Mouse (Mus musculus) ES-Bruce4 (cell line): ENCODE measurements around the gene Plxna1. TPM values are rescaled to one million over a fixed set of nuclear protein-coding genes. Genes with fewer than 3 reads are reported as not detected.

Source experiments
- H3K27ac ChIP-seq: 2 replicates; pipeline ENCODE4 v1.5.1; 2012; ENCODE audit warnings: low read length, inconsistent platforms; ENCODE audit not compliant: insufficient read depth
- H3K27me3 ChIP-seq: 2 replicates; pipeline ENCODE4 v1.6.1; 2012; ENCODE audit warnings: mild to moderate bottlenecking, low read length, inconsistent platforms; ENCODE audit not compliant: control insufficient read depth, poor library complexity, insufficient read depth, severe bottlenecking
- H3K36me3 ChIP-seq: 2 replicates; pipeline ENCODE4 v1.6.1; 2012; ENCODE audit warnings: inconsistent platforms, mild to moderate bottlenecking, low read length, moderate library complexity; ENCODE audit not compliant: control insufficient read depth, poor library complexity, insufficient read depth, severe bottlenecking
- H3K4me1 ChIP-seq: one replicate; pipeline ENCODE4 v1.8.1; 2011; ENCODE audit warnings: low read length; ENCODE audit not compliant: control insufficient read depth, insufficient read depth
- H3K4me3 ChIP-seq: 2 replicates; pipeline ENCODE4 v1.5.1; 2011; ENCODE audit warnings: low read depth, mild to moderate bottlenecking, low read length
- H3K9ac ChIP-seq: 2 replicates; pipeline ENCODE4 v1.6.1; 2012; ENCODE audit warnings: low read depth, mild to moderate bottlenecking, inconsistent platforms; ENCODE audit not compliant: poor library complexity, severe bottlenecking
- H3K9me3 ChIP-seq: replicated peaks from 2 replicates; pipeline ENCODE4 v1.6.1; 2012; ENCODE audit warnings: mild to moderate bottlenecking, low read length, inconsistent platforms; ENCODE audit not compliant: control insufficient read depth, poor library complexity, insufficient read depth, severe bottlenecking
- CTCF ChIP-seq: IDR thresholded peaks from one replicate; pipeline ENCODE4 v1.8.1; 2011; ENCODE audit warnings: low read depth, low read length
- EP300 ChIP-seq: IDR thresholded peaks from 2 replicates; pipeline ENCODE4 v1.6.1; 2011; ENCODE audit warnings: low read depth, low read length; ENCODE audit not compliant: insufficient read depth
- POLR2A ChIP-seq: IDR thresholded peaks from one replicate; pipeline ENCODE4 v1.8.1; 2011; ENCODE audit warnings: low read length; ENCODE audit not compliant: insufficient read depth
- polyA plus RNA-seq: library from polyadenylated mRNA; stranded (reverse); fragments of >200 nt; gene quantifications from 2 replicates; pipeline ENCODE4 v1.2.4, GENCODE M21; 2011; ENCODE audit warnings: low read depth; ENCODE audit not compliant: missing spikeins, insufficient read depth, insufficient read length

Gene Plxna1
- polyA plus RNA-seq, 1 experiment: 106 TPM

- Histone ChIP-seq H3K36me3 (no peaks in the 10 kb centered on the region), H3K9me3 (no peaks in the 10 kb centered on the region), H3K4me1 (no peaks in the 10 kb centered on the region), H3K27ac (no peak overlapping the region), H3K4me3 (no peak overlapping the region), H3K27me3 (no peaks in the 10 kb centered on the region), H3K9ac (no peak overlapping the region)
- TF ChIP-seq CTCF (no peak), EP300 (no peak)
Measured at GRCm38 (mm10) chr6:89403257-89404225, 41.1 kb upstream of the Plxna1 start.

GRCm38 (mm10) chr6:89402406-89402805, 40.0 kb upstream of the Plxna1 start:
- TF ChIP-seq POLR2A: no peak
- TF ChIP-seq CTCF: no peak
- TF ChIP-seq EP300: no peak
- no peak overlapping the region for H3K27ac ChIP-seq
- H3K4me3 ChIP-seq: no peak overlapping the region
- H3K9me3 ChIP-seq: no peaks in the 10 kb centered on the region
- no peaks in the 10 kb centered on the region for H3K36me3 ChIP-seq
- no peaks in the 10 kb centered on the region for H3K27me3 ChIP-seq
- no peaks in the 10 kb centered on the region for H3K4me1 ChIP-seq
- H3K9ac ChIP-seq: no peak overlapping the region

GRCm38 (mm10) chr6:89399564-89399963, 37.1 kb upstream of the Plxna1 start:
- Histone ChIP-seq H3K27ac (no peak overlapping the region), H3K9ac (no peak overlapping the region), H3K4me1 (no peaks in the 10 kb centered on the region), H3K9me3 (no peaks in the 10 kb centered on the region), H3K36me3 (no peaks in the 10 kb centered on the region), H3K27me3 (no peaks in the 10 kb centered on the region), H3K4me3 (no peak overlapping the region)
- no peak for TF ChIP-seq EP300
- TF ChIP-seq POLR2A: no peak

- no peaks in the 10 kb centered on the region for H3K4me1 ChIP-seq
- H3K27ac ChIP-seq: no peak overlapping the region
- no peaks in the 10 kb centered on the region for H3K27me3 ChIP-seq
- H3K4me3 ChIP-seq: no peak overlapping the region
- no peaks in the 10 kb centered on the region for H3K36me3 ChIP-seq
- TF ChIP-seq POLR2A: no peak
- TF ChIP-seq EP300: no peak
- TF ChIP-seq CTCF: no peak
- H3K9me3 ChIP-seq: no peaks in the 10 kb centered on the region
- no peak overlapping the region for H3K9ac ChIP-seq
Measured at GRCm38 (mm10) chr6:89397919-89398318, 35.5 kb upstream of the Plxna1 start.

- H3K4me3 ChIP-seq: no peak overlapping the region
- H3K4me1 ChIP-seq: no peaks in the 10 kb centered on the region
- no peaks in the 10 kb centered on the region for H3K27me3 ChIP-seq
- no peaks in the 10 kb centered on the region for H3K36me3 ChIP-seq
- no peak overlapping the region for H3K27ac ChIP-seq
- no peak for TF ChIP-seq EP300
- no peak for TF ChIP-seq CTCF
- TF ChIP-seq POLR2A: no peak
- no peaks in the 10 kb centered on the region for H3K9me3 ChIP-seq
- H3K9ac ChIP-seq: no peak overlapping the region
Measured at GRCm38 (mm10) chr6:89393820-89394219, 31.4 kb upstream of the Plxna1 start.

- no peaks in the 10 kb centered on the region for H3K27me3 ChIP-seq
- H3K4me1 ChIP-seq: no peaks in the 10 kb centered on the region
- no peak overlapping the region for H3K9ac ChIP-seq
- H3K27ac ChIP-seq: no peak overlapping the region
- no peak overlapping the region for H3K4me3 ChIP-seq
- H3K36me3 ChIP-seq: no peaks in the 10 kb centered on the region
- H3K9me3 ChIP-seq: no peaks in the 10 kb centered on the region
- TF ChIP-seq POLR2A (no peak), EP300 (no peak), CTCF (no peak)
Measured at GRCm38 (mm10) chr6:89392213-89392612, 29.8 kb upstream of the Plxna1 start.
